Mouse (Mus musculus): Measurements from ENCODE around the gene Wipf2. TPM values are rescaled to one million over a fixed set of nuclear protein-coding genes. Genes with fewer than 3 reads are reported as not detected.
A peak's percentile ranks its signal among the peaks of the same experiment; 100 is the strongest.

The Wipf2 gene
- polyA plus RNA-seq, 1 experiment from 2014 or later = 4.2 TPM

DNA sequence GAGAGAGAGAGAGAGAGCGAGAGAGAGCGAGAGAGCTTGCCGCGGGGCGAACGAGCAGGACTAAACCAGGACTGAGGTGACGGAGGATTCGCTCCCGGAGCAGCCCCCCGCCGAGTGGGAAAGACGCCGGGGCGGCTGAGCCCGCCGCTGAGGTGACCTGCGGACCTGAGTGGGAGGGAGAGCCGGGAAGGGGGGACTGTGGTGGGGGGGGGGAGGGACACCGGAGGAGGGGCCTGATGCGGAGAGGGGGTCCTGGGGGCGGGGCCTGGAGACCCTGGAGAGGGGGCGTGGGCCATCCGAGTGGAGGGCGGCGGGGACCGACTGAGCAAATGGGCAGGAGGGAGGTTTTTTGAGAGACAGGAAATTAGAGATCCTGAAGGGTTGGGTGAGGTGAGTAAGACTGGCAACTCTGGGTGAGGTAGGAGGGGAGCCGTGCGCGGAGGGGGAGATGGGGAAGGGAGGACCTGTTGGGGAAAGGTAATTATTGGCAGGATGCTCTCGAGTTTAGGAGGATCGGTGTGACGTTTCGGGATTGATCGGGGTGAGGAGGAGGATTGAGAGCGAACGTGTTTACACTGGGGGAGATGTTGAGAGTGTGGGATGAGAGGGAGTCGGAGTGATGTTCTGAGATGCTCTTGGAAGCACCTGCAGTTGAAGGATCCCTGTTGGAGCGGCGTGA lies 452 bp downstream of the Wipf2 start:
- peak; percentile 78 for ATAC-seq (ENCODE audit: low FRiP score, low read depth)
- Histone ChIP-seq H3K27ac (peak overlapping the region; percentile 81), H3K4me2 (replicated peaks) (peak overlapping the region; percentile 66), H3K9ac (peak overlapping the region; percentile 74), H3K9me3 (no peaks in the 10 kb centered on the region), H3K27me3 (replicated peaks) (no peaks in the 10 kb centered on the region), H3K36me3 (peaks cover 16% of the 10 kb centered on the region), H3K4me1 (peaks cover 15% of the 10 kb centered on the region; the same call in 1 of the 2 replicates), H3K4me3 (peak overlapping the region; percentile 64)
- WGBS = under 1% methylated on average over 38 of the region's 39 CpGs

DNA sequence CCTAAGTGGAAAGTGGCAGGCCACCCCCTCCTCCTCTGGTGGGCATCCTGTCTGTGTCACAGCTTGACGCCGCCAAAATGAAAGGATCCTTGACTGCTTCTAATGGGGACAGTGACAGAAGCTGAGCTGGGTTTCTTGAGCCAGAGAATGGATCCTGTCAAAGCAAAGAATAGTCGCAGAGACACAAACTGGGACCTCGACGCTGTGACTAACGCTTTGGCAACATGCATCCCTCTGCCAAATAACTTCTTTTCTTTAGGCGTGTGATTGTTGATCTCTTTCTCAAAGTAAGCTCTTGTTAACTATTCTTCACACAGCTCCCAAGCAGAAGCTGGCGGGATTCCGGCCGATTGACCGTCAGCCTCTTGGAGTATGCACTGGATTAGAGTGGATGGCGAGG lies 3.9 kb downstream of the Wipf2 start:
- Histone ChIP-seq H3K27ac (no peak overlapping the region), H3K4me3 (no peak overlapping the region), H3K27me3 (replicated peaks) (no peaks in the 10 kb centered on the region), H3K4me1 (peaks cover 15% of the 10 kb centered on the region; the same call in 1 of the 2 replicates), H3K4me2 (replicated peaks) (no peak overlapping the region), H3K9me3 (no peaks in the 10 kb centered on the region), H3K9ac (no peak overlapping the region), H3K36me3 (peaks cover 35% of the 10 kb centered on the region)
- no peak for ATAC-seq (ENCODE audit: low FRiP score, low read depth)
- 53% methylated on average over 12 of the region's 12 CpGs for WGBS

DNA sequence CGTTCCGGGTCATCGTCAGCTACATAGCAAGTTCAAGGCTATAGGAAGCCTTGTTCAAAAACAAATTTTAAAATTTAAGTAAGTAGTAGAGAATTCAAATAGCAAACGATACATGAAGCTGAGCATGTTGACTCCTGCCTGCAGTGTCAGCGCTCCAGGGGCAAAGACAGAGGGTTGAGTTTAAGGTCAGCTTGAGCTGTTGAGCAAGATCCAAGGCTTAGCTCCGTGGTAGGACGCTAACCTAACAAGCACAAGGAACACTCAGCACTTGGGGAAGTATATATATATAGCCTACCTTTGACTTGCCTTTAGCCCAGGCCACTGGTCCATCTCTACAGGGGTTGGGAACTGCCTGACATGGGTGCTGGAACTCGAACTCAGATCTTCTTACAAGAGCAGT lies 6.5 kb downstream of the Wipf2 start:
- Histone ChIP-seq H3K4me3 (no peak overlapping the region), H3K27me3 (replicated peaks) (no peaks in the 10 kb centered on the region), H3K4me1 (peaks cover 7% of the 10 kb centered on the region; the same call in 1 of the 2 replicates), H3K4me2 (replicated peaks) (no peak overlapping the region), H3K9ac (no peak overlapping the region), H3K36me3 (peaks cover 49% of the 10 kb centered on the region), H3K27ac (no peak overlapping the region), H3K9me3 (no peaks in the 10 kb centered on the region)
- WGBS = 95% methylated on average over 8 of the region's 8 CpGs
- no peak for ATAC-seq (ENCODE audit: low FRiP score, low read depth)

GRCm38 (mm10) chr11:98870791-98871190 lies 7.4 kb downstream of the Wipf2 start:
- ATAC-seq (ENCODE audit: low FRiP score, low read depth) = no peak
- Histone ChIP-seq H3K4me3 (no peak overlapping the region), H3K4me1 (peaks cover 7% of the 10 kb centered on the region; the same call in 1 of the 2 replicates), H3K4me2 (replicated peaks) (no peak overlapping the region), H3K36me3 (peaks cover 52% of the 10 kb centered on the region), H3K27me3 (replicated peaks) (no peaks in the 10 kb centered on the region), H3K9me3 (no peaks in the 10 kb centered on the region), H3K9ac (no peak overlapping the region), H3K27ac (no peak overlapping the region)
- WGBS = 83% methylated on average over 5 of the region's 5 CpGs

DNA sequence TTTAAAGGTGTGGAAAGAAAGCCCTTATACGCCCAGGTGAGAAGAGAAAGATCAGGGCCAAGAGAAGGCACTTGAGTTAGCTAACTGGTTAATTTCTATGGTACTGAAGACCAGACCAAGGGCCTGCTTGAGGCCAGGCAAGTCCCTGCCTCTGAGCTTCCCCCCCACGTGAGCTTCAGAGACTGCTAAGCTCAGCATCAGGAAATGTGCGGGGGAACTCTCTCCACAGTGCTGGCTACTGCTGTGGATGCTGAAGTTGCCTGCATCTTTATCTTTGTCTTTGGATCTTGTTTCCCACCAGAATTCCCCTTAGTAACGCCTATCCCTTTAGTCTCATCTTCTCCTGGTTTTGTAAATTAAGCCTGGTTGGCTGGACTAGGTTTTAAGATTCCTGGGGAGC lies 8.0 kb downstream of the Wipf2 start:
- no peak for ATAC-seq (ENCODE audit: low FRiP score, low read depth)
- H3K4me3 ChIP-seq = no peak overlapping the region
- peaks cover 7% of the 10 kb centered on the region; the same call in 1 of the 2 replicates for H3K4me1 ChIP-seq
- peaks cover 52% of the 10 kb centered on the region for H3K36me3 ChIP-seq
- WGBS = 70% methylated on average over 4 of the region's 4 CpGs
- H3K9ac ChIP-seq = no peak overlapping the region
- H3K4me2 ChIP-seq (replicated peaks) = no peak overlapping the region
- no peak overlapping the region for H3K27ac ChIP-seq
- no peaks in the 10 kb centered on the region for H3K9me3 ChIP-seq
- H3K27me3 ChIP-seq (replicated peaks) = no peaks in the 10 kb centered on the region

- ATAC-seq (ENCODE audit: low FRiP score, low read depth) = no peak
- Histone ChIP-seq H3K4me2 (replicated peaks) (no peak overlapping the region), H3K36me3 (peaks cover 51% of the 10 kb centered on the region), H3K4me1 (peaks cover 6% of the 10 kb centered on the region; the same call in 1 of the 2 replicates), H3K27ac (no peak overlapping the region), H3K9ac (no peak overlapping the region), H3K27me3 (replicated peaks) (no peaks in the 10 kb centered on the region), H3K9me3 (no peaks in the 10 kb centered on the region), H3K4me3 (no peak overlapping the region)
- WGBS = 63% methylated on average over 4 of the region's 4 CpGs
These were observed 8.6 kb downstream of the Wipf2 start for GRCm38 (mm10) chr11:98872040-98872439.

GRCm38 (mm10) chr11:98873900-98874299 lies 10.5 kb downstream of the Wipf2 start:
- Histone ChIP-seq H3K9ac (no peak overlapping the region), H3K4me1 (no peaks in the 10 kb centered on the region), H3K27me3 (replicated peaks) (no peaks in the 10 kb centered on the region), H3K36me3 (peaks cover 37% of the 10 kb centered on the region), H3K4me2 (replicated peaks) (no peak overlapping the region), H3K27ac (no peak overlapping the region), H3K9me3 (no peaks in the 10 kb centered on the region), H3K4me3 (no peak overlapping the region)
- WGBS = 97% methylated on average over 9 of the region's 9 CpGs
- no peak for ATAC-seq (ENCODE audit: low FRiP score, low read depth)

- Histone ChIP-seq H3K36me3 (peaks cover 29% of the 10 kb centered on the region), H3K4me1 (no peaks in the 10 kb centered on the region), H3K4me2 (replicated peaks) (no peak overlapping the region), H3K9ac (no peak overlapping the region), H3K27ac (no peak overlapping the region), H3K4me3 (no peak overlapping the region), H3K9me3 (no peaks in the 10 kb centered on the region), H3K27me3 (replicated peaks) (no peaks in the 10 kb centered on the region)
- WGBS = 72% methylated on average over 9 of the region's 9 CpGs
- ATAC-seq (ENCODE audit: low FRiP score, low read depth) = no peak
These were observed 13.6 kb downstream of the Wipf2 start for GRCm38 (mm10) chr11:98877001-98877400.

- WGBS = over 99% methylated on average over 3 of the region's 3 CpGs
These were observed 24.3 kb downstream of the Wipf2 start for GRCm38 (mm10) chr11:98887703-98888102.

DNA sequence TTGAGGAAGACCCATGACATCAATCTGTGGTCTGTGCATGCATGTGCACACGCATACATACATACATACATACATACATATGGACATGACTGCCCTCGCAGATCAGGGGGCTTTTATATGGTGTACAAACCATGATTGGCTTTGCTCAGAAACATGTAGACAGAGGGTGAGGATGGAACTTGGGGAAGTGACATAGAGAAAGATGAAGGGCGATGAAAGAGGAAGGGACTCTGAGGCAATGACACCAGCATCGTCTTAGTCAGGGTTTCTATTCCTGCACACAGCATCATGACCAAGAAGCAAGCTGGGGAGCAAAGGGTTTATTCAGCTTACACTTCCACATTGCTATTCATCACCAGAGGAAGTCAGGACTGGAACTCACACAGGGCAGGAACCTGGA lies 25.6 kb downstream of the Wipf2 start:
- Histone ChIP-seq H3K36me3 (peaks cover 90% of the 10 kb centered on the region), H3K9me3 (no peaks in the 10 kb centered on the region), H3K9ac (no peak overlapping the region), H3K4me2 (replicated peaks) (no peak overlapping the region), H3K4me1 (no peaks in the 10 kb centered on the region), H3K27ac (no peak overlapping the region), H3K4me3 (no peak overlapping the region), H3K27me3 (replicated peaks) (no peaks in the 10 kb centered on the region)
- ATAC-seq (ENCODE audit: low FRiP score, low read depth) = no peak
- 97% methylated on average over 4 of the region's 4 CpGs for WGBS

More at GRCm38 (mm10) chr11:98887703-98888102, 24.3 kb downstream of the Wipf2 start:
- peaks cover 77% of the 10 kb centered on the region for H3K36me3 ChIP-seq
- no peak overlapping the region for H3K27ac ChIP-seq
- H3K27me3 ChIP-seq (replicated peaks) = no peaks in the 10 kb centered on the region
- H3K4me2 ChIP-seq (replicated peaks) = no peak overlapping the region
- no peak overlapping the region for H3K4me3 ChIP-seq
- no peaks in the 10 kb centered on the region for H3K9me3 ChIP-seq
- H3K9ac ChIP-seq = no peak overlapping the region
- ATAC-seq (ENCODE audit: low FRiP score, low read depth) = no peak
- H3K4me1 ChIP-seq = no peaks in the 10 kb centered on the region

DNA sequence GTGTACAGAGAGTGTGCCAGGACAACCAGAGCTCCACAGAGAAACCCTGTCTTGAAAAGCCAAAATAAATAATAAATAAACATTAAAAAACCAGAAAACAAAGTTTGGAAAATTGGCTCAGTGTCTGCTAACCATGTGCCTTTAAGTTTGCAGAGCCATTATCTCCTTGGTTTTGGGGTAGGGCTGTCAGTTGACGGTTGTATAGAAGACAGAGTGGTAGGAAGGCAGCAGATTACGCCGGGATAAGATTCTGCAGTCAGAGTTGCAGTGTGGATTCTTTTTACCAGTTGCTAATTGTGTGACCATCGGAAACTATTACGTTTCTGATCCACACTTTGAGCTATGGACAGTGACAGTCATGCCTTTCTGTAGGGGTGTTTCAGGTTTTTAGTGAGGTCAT lies 26.5 kb downstream of the Wipf2 start:
- Histone ChIP-seq H3K27me3 (replicated peaks) (no peaks in the 10 kb centered on the region), H3K4me1 (no peaks in the 10 kb centered on the region), H3K36me3 (peaks cover 90% of the 10 kb centered on the region), H3K4me3 (no peak overlapping the region), H3K9me3 (no peaks in the 10 kb centered on the region), H3K9ac (no peak overlapping the region), H3K27ac (no peak overlapping the region), H3K4me2 (replicated peaks) (no peak overlapping the region)
- ATAC-seq (ENCODE audit: low FRiP score, low read depth) = no peak
- 93% methylated on average over 5 of the region's 5 CpGs for WGBS

DNA sequence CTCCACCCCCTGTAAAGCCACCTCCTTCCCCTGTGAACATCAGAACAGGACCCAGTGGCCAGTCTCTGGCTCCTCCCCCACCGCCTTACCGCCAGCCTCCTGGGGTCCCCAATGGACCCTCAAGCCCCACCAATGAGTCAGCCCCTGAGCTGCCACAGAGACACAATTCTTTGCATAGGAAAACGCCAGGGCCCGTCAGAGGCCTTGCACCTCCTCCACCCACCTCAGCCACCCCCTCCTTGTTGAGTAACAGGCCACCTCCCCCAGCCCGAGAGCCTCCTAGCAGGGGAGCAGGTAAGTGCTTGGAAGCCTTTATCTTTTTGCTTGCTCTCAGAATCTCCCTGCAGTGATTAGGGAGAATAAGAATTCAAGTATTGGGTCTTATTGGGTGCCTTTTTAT lies 29.0 kb downstream of the Wipf2 start:
- Histone ChIP-seq H3K27ac (no peak overlapping the region), H3K4me3 (no peak overlapping the region), H3K9ac (no peak overlapping the region), H3K4me2 (replicated peaks) (no peak overlapping the region), H3K9me3 (no peaks in the 10 kb centered on the region), H3K4me1 (no peaks in the 10 kb centered on the region), H3K36me3 (peaks cover 92% of the 10 kb centered on the region), H3K27me3 (replicated peaks) (no peaks in the 10 kb centered on the region)
- WGBS = 54% methylated on average over 5 of the region's 5 CpGs
- ATAC-seq (ENCODE audit: low FRiP score, low read depth) = no peak

DNA sequence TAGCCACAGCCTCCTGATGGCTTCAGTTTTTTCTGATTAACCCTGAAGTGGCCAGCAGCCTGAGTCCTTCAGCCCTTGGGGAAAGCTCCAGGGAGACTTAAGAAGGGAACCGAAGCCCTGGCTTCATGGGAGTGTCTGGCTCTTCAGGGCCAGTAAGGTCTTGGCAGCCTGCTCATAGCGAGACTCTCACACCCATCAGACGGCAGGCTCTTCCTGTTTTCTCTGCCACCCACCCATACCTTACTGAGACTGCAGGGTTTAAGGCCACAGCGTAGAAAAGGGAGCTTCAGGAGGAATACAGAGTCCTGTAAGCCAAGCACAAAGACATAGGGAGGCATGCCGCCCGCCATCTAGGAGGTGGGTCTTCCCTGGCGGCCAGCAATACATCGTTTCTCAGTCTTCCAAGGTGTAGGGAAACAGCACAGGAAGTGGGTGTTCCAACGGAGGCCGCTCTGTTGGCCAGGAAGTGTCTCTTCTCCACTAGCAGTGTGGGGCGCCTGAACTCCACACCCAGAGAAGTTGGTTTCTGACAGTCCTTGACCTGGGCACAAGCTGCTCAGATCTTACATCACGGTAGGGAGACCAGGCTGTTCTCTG lies 37.2 kb downstream of the Wipf2 start:
- Histone ChIP-seq H3K4me3 (no peak overlapping the region), H3K36me3 (peaks cover 58% of the 10 kb centered on the region), H3K9me3 (no peaks in the 10 kb centered on the region), H3K9ac (no peak overlapping the region), H3K27me3 (replicated peaks) (no peaks in the 10 kb centered on the region), H3K4me1 (peaks cover 8% of the 10 kb centered on the region), H3K4me2 (replicated peaks) (no peak overlapping the region), H3K27ac (no peak overlapping the region)
- WGBS = 83% methylated on average over 12 of the region's 12 CpGs
- no peak for ATAC-seq (ENCODE audit: low FRiP score, low read depth)

Data from neural tube, embryonic 12.5 days (tissue).